Mouse (Mus musculus) brain, embryonic 14.5 days (tissue): ENCODE data around the gene Onecut1.

Experiments used
- CTCF ChIP-seq: fragments of 200-500 bp; IDR thresholded peaks from 2 replicates; pipeline ENCODE4 v1.5.1; 2012; ENCODE audit warnings: inconsistent platforms, mild to moderate bottlenecking, moderate library complexity, borderline replicate concordance; ENCODE audit not compliant: insufficient read depth, insufficient read length; ENCODE audit errors: extremely low read depth
- POLR2A ChIP-seq: fragments of 200-500 bp; IDR thresholded peaks from 2 replicates; pipeline ENCODE4 v1.6.1; 2012; ENCODE audit warnings: mild to moderate bottlenecking, inconsistent platforms, borderline replicate concordance; ENCODE audit not compliant: poor library complexity, insufficient read depth, insufficient read length, severe bottlenecking; ENCODE audit errors: extremely low read depth

- no peak for TF ChIP-seq POLR2A
- TF ChIP-seq CTCF, result no peak
Observed at GRCm38 (mm10) chr9:74849195-74849978, 12.3 kb upstream of the Onecut1 start.
